ENCODE assay signal across 16 mouse cellular contexts in genomic region chr2:170069976-170070375, GRCm38 (mm10).
A peak's percentile ranks its signal among the peaks of the same experiment; 100 is the strongest.
DNase-seq lines count a peak whose midpoint lies in the region; ATAC-seq and TF ChIP-seq lines count a peak whose summit lies in the region.
"Had no signal": no experiment of that assay in that cellular context is flagged by ENCODE, and none has a peak within 500 bp of the region (broad histone marks: within the 10 kb centered on the region; RNA-seq: fewer than 3 reads in every experiment).

No protein-coding gene starts in this region.

- H3K4me3 ChIP-seq in lung, embryonic 14.5 days (ENCODE audit: low read depth, low read length): no peak overlapping the region
- H3K4me3 ChIP-seq in limb, embryonic 12.5 days (replicated peaks): no peak overlapping the region
- H3K4me3 ChIP-seq: embryonic facial prominence, embryonic 13.5 days; forebrain, embryonic 10.5 days had no signal

- peak; percentile 12 for DNase-seq in adrenal gland, postnatal 10 days
- no peak for DNase-seq in adrenal gland, postnatal 4 days (ENCODE audit: low spot score in 2 of 2)
- DNase-seq in lung, embryonic 14.5 days: peak; percentile 57
- no peak for DNase-seq in lung, postnatal 25 days (ENCODE audit: low spot score)
- peak; percentile 38 for DNase-seq in gastrocnemius, adult 18-20 months (ENCODE audit: low spot score)
- no peak for DNase-seq in layer of hippocampus, adult 8-10 months (ENCODE audit: low spot score in 2 of 2)
- no peak for DNase-seq in neural tube, embryonic 10.5 days (ENCODE audit: extremely low spot score, low spot score)
- DNase-seq: cerebellum, adult 18-20 months; midbrain, embryonic 14.5 days; right cerebral cortex, postnatal 4 days; thymus, postnatal 25 days had no signal

- H3K36me3 ChIP-seq in lung, embryonic 14.5 days (ENCODE audit: insufficient read depth): no peaks in the 10 kb centered on the region
- H3K36me3 ChIP-seq in limb, embryonic 12.5 days: no peaks in the 10 kb centered on the region
- H3K36me3 ChIP-seq: embryonic facial prominence, embryonic 13.5 days; forebrain, embryonic 10.5 days had no signal

- H3K4me2 ChIP-seq in lung, embryonic 14.5 days: peak overlapping the region; percentile 57; the same call in 1 of the 2 replicates
- no peak overlapping the region for H3K4me2 ChIP-seq in limb, embryonic 12.5 days

- ATAC-seq in lung, embryonic 14.5 days (ENCODE audit: insufficient read depth): no peak
- ATAC-seq in limb, embryonic 12.5 days (ENCODE audit: insufficient number of reproducible peaks, insufficient read depth, low FRiP score, low TSS enrichment, low read depth): no peak
- ATAC-seq: activated CD4-positive, CD25-positive, alpha-beta regulatory T cell, adult 4 months; inflammation-experienced regulatory T-cells, adult 6 months had no signal

- H3K27me3 ChIP-seq in lung, embryonic 14.5 days (ENCODE audit: insufficient read depth, low read length): no peaks in the 10 kb centered on the region
- H3K27me3 ChIP-seq in limb, embryonic 12.5 days: no peaks in the 10 kb centered on the region
- H3K27me3 ChIP-seq: embryonic facial prominence, embryonic 13.5 days had no signal

- no peak for TF ChIP-seq CTCF in lung, embryonic 14.5 days (IDR thresholded peaks at IDR 0.05; ENCODE audit: low read depth)

- H3K9me3 ChIP-seq in lung, embryonic 14.5 days (ENCODE audit: low read depth, low read length): no peaks in the 10 kb centered on the region
- H3K9me3 ChIP-seq in limb, embryonic 12.5 days: peaks cover 4% of the 10 kb centered on the region; the same call in 1 of the 2 replicates
- H3K9me3 ChIP-seq: embryonic facial prominence, embryonic 13.5 days had no signal

- no peak overlapping the region for H3K9ac ChIP-seq in lung, embryonic 14.5 days
- H3K9ac ChIP-seq in limb, embryonic 12.5 days (replicated peaks): no peak overlapping the region
- H3K9ac ChIP-seq: embryonic facial prominence, embryonic 13.5 days had no signal

- 0 out of 2 replicates have a peak, but pooled peaks cover 3% of the 10 kb centered on the region for H3K4me1 ChIP-seq in lung, embryonic 14.5 days (ENCODE audit: insufficient read depth)
- H3K4me1 ChIP-seq in limb, embryonic 12.5 days (replicated peaks): peaks cover 39% of the 10 kb centered on the region

- WGBS in lung, embryonic 14.5 days: 63% methylated on average over 5 of the region's 5 CpGs
- 77% methylated on average over 5 of the region's 5 CpGs for WGBS in limb, embryonic 12.5 days

- no peak overlapping the region; the same call in 1 of the 2 replicates for H3K27ac ChIP-seq in lung, embryonic 14.5 days (ENCODE audit: low read depth)
- peak overlapping the region; percentile 88; the same call in 1 of the 2 replicates for H3K27ac ChIP-seq in limb, embryonic 12.5 days
- H3K27ac ChIP-seq: embryonic facial prominence, embryonic 13.5 days; forebrain, embryonic 10.5 days had no signal

Comparison
In these comparisons a context has a peak if more than half of its experiments do, and no peak if none do; other contexts are left out.
1. DNase-seq: peak in adrenal gland, postnatal 10 days (single experiment), lung, embryonic 14.5 days (single experiment) and gastrocnemius, adult 18-20 months (single experiment); none in adrenal gland, postnatal 4 days (0 of 2), lung, postnatal 25 days (single experiment), layer of hippocampus, adult 8-10 months (0 of 2) and neural tube, embryonic 10.5 days (single experiment).